Mouse (Mus musculus): ENCODE measurements around the gene Gdf15. TPM values are rescaled to one million over a fixed set of nuclear protein-coding genes. Genes with fewer than 3 reads are reported as not detected.

Gene Gdf15
- total RNA-seq, 4 experiments from 2014 or later: 1.8 to 3.5 (median 3.0) TPM

DNA sequence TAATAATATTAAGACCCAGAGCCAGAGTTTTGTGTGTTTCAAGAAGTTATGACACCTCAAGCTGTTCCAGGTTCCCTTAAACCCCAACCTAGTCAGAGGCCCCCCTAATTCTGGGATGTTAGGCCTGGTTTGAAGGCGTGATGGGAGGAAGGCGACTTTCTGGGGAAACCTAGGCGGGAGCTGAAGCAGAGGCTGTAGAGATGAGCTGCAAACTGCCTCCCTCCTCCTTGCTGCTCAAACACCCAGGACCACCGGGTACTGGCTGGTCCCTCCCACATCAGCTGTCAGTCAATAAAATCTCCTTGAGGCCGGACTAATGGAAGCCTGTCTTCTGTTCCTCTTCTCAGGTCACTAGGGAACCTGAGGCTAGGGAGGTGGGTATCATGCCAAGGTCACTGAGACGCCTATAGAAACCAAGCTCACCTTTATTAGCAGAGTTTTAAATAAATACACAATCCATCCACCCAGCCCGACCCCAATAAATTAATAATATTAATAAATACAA, 3.2 kb downstream of the Gdf15 start:
- DNase-seq: no peak

DNA sequence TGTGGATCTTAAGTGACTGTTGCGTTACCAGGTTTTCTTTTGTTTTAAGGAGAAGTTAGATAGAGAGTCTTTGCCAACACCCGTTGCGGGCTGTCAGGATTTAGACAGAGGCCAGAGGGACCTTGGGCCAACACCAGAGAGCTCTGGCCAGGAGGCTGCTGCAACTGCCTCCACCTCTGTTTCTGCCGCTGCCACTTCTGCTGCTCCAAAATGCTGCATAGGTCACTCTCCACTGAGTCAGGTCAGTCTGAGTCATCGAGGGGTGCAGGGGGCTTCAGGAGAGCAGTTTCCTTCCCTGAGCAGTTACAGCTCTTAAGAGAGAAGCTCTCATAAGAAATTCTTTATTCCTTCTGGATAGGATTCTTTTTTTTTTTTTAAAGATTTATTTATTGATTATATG, 5.2 kb downstream of the Gdf15 start:
- DNase-seq: no peak

DNA sequence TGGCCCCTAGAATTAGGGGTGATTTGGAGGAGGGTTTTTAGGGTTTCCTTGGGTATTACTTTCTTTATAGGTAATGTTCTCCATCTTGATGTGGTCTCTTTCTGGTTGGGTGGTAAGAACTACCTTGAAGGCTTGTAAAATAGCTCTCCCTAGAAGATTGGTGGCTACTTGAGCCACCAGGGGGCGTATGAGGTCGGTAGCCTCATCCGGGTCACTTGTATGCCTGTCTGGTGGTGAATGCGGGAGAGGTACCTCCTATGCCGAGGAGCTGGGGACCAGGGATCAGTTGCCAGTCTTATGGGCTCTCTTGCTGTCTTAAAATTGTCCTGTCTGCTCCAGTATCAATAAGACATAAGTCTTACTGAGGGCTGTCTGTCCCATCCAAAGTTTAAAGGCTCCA, 7.2 kb downstream of the Gdf15 start:
- no peak for DNase-seq

DNA sequence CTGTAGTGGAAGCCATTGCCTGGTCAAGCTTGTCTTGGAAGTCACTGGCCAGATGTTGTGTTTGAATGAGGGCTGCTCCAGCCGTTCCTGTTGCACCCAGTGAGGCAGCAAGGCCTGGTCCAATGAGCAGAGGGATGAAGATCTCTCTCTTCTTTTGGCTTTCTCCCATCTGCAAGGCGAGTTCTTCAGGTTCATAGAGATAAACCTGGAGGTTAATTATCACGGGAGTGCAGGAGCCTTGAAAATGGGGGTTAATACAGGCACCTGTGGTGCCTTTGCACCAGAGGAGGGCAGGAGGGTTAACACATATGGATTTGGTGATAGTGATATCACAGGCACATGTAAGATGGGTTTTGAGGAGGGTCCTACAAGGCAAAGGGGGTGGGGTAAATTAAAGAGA, 10.0 kb downstream of the Gdf15 start:
- DNase-seq: no peak

DNA sequence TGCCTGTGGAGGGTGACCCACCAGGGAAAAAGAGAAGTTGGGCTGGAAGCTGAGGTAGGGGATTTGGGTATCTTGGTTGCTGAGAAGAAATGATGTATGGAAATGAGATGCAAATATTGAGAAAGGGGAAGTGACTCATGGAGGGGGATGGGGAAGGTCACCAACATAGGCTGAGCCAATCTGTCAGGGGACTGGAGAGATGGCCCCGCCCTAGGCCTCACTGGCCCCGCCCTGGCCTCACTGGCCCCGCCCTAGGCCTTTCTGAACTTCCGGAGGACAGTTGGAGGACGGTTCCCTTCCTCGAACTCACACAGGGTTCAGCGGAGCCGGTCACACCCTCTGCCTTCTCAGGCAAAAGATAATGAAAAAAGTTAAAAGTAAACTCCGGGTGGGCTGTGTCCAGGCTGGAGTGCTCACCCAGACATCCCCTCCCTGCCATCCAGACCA, 13.3 kb downstream of the Gdf15 start:
- DNase-seq: no peak

DNA sequence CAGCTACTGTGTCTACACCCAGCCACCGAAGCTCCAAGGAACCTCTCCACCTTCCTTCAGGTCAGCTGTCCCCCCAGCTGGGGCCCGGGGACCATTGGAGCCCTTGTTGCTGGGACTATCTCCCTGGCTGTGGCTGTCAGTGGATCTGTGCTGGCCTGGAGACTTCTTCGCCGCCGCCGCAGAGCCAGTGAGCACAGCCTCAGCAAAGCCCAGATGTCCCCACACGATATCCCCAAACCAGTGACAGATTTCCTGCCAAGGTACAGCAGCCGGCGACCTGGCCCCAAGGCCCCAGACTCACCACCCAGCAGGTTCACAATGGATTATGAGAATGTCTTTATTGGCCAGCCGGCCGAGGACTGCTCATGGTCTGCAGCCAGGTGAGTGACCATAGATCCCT, 14.3 kb downstream of the Gdf15 start:
- no peak for DNase-seq

DNA sequence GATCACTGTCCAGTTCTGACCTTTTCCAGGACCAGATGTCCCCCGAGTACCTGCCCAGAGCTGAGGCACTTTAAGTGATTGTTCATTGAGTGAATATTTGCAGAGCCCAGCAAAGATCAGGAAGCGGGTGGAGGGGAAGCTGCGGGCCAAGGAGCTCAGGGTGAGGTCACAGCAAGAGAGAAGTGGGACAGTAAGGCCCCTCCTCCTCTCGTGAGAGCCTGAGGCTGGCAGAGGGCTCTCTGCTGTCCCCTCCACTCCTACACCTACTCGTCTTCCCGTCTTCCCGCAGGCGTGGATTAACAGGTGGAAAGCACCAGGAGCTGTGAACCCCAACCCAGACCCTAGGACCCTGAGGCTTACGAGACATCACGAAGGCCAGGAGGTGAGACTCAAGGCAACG, 15.6 kb downstream of the Gdf15 start:
- DNase-seq: no peak

DNA sequence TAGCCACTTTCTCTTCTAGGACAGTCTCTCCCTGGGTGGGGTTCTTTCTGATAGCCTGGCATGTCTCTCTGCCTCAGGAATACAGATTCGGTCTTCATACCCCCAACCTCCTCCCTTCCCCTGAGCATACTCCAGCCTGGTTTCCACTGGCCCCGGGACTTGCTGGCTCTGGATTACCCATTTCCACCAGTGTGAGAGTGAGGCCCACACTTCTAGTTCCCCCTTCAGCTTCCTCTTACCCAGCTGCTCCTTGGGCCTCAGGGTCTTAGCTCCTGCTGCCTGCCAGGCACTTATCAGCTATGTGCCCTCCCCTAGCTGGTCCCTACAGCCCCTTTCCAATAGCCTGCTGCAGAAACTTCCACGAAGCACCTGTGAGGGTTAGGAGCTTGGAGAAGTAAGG, 16.4 kb downstream of the Gdf15 start, which contains the start of gene Lrrc25:
Lrrc25 (plus strand) TSS at position 262 of the 400 bp plus-strand sequence.
- no peak for DNase-seq

DNA sequence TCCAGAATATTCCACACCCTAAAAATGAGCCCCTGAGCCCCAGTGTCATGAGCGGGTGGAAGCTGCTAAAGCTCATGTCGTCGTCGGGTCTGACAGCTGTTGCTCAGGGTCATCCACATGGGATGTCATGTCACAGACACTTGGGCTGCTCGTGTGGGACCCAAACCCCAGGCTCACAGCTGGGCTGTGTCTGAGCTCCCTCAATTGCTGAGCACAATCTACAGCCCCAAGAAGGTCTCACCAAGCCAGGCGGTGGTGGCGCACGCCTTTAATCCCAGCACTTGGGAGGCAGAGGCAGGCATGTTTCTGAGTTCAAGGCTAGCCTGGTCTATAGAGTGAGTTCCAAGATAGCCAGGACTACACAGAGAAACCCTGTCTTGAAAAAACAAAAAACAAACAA, 17.0 kb downstream of the Gdf15 start:
- DNase-seq: no peak

DNA sequence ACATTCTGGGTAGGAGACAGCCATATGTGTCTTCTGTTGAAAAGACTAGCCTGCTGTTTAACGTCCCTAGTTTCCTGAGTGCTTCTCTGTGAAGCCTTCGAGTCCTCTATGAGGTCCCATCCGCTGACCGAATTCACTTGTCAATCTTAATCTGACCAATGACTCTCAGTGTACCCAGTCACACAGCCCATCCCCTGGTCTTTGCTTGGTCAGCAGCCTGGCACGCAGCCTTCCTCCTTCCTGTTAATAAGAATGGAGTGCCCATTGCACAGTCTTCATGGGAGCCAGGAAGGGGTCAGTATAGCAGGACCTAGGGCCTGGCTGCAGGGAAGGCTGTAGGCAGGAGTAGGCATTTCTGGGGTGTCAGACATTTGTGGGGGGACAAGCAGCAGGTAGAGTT, 17.8 kb downstream of the Gdf15 start:
- DNase-seq: no peak

DNA sequence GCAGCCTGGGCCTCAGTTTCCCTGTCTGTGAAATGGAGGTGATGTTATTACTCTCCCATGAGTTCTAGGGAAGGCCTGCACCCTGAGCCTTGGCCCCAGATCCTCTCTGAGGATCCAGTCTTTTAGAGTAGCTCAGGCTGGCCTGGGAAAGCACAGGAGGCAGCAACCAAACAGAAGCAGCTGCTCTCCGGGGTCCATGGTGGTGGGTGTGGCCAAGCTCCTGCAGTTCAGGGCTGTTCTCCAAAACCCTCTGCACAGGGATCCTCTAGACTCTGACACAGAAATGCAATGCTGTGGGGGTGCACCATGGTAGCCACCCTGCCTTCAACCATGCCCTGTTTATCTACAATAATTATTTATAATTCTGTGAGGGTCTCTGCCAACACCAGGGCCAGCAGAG, 18.5 kb downstream of the Gdf15 start:
- DNase-seq: no peak

DNA sequence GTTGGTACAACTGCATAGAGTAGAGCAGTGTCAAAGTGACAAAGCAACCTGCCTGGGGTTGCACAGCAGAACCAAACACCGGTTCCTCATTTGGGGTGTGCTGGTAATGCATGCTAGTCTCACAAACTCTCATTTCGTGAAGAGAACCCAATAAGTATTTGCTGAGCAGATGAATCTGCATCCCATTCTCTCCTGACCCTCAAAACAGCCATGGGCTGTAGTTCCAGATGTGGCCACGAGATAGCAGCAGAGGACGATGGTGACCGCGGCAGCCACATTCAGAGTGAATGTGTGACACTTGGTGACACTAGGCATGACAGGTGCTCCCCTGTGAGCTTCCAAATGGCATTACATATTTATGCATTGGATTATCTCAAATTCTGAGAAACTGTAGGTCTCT, 20.4 kb downstream of the Gdf15 start:
- no peak for DNase-seq

DNA sequence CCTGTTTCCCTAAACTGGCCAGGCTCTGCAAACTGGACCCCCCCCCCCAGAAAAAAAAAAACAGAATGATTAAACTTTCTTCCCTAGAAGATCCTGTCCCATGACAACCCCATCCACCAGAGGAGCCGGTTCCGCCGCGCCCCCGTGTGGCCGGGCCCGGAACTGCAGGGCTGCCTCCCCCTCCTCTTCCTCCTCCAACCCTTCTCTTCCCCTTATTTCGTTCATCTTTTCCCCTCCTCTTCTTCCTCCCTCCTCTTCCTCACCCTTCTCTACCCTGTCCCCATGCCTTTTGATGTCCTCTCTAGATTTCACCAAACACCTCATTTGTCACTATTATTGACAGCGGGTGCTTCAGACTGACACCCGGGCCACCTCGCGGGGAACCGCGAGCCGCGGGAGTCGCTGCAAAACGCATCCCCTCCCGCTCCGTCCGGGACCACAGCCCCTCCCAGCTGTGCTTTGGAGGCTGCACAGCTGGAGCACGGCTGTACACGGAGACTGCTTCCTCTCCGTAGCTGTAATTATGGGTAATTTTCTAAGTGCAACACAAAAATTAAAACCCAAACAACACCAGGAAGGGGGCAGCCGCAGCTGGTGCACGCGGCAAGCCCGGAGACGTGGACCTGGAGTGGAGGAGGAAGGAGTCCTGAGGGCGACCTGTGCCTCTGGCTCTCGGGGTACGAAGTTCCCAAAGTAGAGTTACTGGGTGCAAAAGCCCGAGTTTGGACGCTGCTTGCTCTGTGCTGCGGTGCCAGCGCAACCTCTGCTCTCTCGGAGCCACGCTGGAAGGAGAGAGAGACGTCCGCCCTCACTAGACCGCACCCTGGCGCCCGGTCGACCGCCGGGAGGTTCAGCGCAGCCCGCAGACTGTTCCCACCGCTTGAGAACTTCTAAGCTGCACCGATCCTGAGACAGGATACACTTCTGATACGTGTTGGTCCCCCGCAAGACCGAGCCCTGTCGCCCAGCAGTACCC, 21.2 kb downstream of the Gdf15 start:
- no peak for DNase-seq

DNA sequence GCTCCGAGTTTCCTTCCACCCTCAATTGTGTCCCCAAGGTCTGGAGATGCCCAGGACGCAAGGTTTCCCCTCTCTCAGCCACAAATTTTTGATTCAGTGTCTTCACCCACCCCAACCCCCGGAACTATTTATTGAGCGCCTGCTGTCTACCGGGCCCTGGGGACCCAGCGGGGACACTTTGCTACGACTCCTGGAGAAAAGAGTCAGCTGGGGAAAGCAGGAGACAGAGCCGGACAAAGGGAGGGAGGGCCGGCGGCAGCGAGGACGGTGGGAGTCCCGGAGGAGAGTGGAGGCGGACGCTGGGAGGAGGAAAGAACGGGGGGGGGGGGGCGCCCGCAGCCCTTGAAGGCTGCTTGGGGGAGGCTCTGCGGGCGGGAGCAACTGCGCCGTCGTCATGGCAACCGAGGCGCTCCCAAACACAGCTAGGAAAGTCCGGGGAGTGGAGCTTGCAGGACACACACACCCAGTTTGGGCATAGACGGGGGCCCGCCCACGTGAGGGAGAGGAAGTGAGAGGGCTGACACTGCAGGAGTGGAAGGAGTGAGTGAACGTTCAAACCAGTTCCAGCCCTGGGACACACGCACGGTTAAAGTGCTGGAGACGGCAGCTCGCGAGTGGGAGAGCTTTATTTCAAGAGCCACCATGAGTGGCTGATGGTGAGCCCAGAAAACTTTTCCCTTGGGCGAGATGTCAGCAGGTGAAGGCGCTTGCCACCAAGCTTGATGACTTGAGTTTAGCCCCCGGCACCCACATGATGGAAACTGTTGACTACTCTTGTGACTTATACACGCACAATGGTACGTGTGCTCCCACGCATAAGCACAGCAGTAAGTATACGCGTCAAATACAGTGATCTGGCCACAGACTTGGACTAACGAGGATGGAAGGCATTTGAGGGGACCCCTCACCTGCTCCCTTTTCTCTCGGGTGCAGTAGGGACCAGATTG, 22.1 kb downstream of the Gdf15 start:
- DNase-seq: peak; percentile 90

DNA sequence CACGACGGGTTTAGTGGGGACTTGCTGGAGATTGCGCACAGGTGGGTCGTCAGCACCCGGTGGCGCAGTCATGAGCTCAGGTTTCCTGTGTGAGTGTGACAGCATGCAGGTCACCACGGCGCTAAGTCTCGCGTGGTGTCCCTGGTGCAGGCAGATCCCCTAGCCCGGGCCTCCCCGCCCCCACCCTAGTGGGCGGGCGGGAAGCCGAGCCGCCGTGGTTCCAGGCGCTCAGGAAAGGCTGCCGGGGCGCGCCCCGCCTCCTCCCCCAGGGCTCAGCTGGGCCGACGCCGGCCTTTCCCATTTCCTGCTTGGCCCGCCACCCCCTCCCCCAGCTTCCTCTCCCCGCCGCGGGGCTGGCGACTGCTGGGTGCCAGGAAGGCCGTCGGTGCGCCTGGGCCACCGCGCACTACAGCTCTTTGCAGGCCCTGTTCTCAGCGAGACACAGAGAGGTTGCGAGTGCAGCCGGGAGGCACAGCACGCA, 22.8 kb downstream of the Gdf15 start:
- DNase-seq: peak; percentile 84

DNA sequence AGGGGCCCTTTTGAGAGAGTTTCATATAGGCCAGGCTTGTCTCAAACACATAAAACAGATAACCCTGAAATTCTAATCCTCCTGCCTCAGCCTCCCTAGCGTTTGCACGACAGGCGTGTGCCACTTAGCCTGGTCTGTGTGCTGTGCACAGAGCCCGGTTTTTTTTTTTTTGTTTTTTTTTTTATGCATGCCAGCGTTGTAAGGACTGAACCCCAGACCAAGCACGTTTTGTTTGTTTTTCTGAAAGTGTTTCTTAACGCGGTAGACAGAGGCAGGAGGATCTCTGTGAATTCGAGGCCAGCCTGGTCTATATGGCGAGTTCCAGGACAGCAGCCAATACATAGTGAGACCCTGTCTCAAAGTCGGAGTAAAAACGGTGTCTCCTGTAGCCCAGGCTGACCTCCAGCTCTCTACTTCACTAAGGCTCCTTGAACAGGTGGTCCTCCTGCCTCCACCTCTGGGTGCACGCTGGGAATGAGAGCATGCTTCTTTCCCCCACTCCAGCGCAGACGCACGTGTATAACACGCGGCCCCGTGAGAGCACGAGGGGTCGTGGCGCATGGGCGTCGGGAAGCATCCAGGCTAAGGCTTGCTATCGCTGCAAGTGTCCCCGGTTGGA, 23.4 kb downstream of the Gdf15 start, which contains the start of gene Ssbp4:
Ssbp4 (minus strand) TSS at position 124 of the 619 bp plus-strand sequence.
- no peak for DNase-seq

DNA sequence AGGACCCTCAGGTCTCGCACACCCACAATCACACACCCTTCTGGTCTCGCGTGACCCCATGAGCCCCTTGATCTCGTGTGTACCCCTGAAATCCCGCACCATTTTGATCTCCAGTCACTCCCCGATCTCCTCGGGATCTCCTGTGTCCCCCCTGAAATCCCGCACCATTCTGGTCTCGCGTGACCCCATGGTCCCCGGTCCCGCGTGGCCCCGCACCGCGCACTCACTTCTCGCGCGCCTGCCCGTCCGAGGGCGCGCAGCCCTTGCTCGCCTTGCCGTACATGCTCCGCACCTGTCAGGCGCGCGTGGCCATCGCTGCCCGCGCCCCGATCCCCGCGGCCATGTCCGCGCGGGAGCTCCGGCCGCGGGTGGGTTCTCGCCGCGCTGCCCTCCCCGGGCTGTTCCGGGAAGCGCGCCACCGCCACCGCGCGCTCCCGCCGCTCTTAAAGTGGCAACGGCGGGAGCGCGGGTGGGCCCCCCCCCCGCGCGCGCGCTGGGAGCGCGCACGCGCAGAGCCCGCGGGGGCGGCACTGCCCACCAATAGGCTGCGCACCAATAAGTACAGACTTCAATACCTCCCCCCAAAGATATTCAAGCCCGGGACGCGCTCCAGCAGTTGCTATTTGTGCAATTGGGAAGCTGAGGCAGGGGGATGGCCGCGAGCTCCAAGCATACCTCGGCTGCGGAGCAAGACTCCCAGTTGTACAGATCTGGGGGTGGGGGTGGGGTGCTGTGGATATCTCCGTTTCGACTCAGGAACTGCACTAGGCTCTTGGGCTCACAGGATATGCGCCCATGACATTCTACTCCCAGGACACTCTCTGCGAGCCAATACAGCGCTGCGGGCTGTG, 24.1 kb downstream of the Gdf15 start:
- DNase-seq: peak; percentile 43

DNA sequence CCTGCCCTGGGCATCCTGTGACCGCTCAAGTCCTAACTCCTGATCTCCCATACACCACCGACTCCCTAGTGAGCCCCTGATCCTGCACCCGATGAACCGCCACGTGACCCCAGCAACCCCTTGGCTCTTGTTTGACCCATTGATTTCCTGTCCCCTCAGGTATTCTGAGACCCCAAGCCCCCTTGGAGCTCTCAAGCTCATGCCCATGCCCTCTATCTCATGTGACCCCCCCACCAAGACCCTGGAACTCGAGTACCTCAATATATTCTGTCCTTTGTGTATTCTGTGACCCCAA, 24.7 kb downstream of the Gdf15 start:
- no peak for DNase-seq

DNA sequence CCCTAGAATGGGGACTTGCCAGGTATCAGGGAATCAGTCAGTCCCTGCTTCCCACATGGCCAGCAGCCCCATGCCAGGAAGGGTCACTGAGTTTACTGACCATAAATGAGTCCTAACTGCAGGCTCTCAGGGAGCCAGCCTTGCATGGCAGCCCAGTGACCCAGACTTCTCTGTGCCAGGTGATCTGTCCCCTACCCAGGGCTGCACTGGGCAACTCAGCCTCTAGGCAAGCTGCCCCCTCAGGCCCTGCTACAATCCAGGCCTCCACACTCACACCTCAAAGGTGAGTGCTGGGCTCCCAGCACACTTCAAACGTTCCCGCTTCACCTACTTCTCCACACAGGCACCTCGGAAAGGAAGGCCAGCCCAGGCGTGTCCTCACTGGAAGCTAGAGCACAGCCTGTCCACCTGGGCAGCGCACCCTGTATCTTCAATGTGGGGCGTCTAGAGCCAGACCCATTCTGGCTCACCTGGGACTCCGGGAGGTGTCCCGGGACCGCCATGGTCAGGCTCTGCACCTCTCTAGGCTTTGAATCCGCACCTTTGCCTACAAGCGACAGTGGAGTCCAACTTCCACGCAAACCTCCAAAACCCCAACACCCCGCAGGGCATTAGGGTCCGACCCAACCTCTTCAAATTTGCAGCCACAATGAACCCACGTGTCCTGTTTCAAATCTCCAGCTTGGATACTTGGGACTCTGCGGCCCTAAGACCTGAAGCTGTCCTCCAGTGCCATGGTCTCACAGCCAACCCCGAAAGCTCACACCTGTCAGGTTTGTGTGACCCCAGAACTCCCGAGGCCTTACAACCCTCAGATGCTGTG, 25.3 kb downstream of the Gdf15 start:
- no peak for DNase-seq
